Mouse (Mus musculus): ENCODE measurements at regions not wholly inside any gene's neighbourhood (a gene's known extent, or its start where the extent isn't known, plus 50 kb on each side); places are given as distances from the start of the nearest gene placed in this dataset.

DNA sequence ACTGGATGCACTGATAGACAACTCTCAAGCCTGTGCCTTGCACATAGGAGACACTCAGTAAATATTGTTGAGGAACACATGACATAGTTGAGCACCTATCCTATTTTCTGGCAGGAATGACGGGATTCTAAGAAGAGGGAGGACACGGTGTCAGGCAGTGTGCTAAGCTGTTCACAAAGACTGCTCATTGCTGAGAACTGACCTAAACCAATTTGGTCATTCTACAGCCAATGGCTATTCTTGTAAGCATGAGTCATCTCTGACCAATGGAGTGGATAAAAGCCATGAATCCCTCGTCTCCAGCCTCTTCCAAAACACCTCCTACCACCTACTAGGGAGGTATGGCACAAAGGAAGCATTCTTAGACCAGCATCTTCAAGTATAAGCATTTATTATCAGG, 75.7 kb upstream of the Kit start:
- no peak overlapping the region for H3K4me3 ChIP-seq (ENCODE audit: low read length)
- H3K4me1 ChIP-seq (ENCODE audit: control insufficient read depth, insufficient read depth, low read length), result no peaks in the 10 kb centered on the region; the same call in 1 of the 2 replicates
- no peak for ATAC-seq
- no peaks in the 10 kb centered on the region for H3K27me3 ChIP-seq (replicated peaks; ENCODE audit: control insufficient read depth, insufficient read depth, low read length)
- H3K4me2 ChIP-seq (ENCODE audit: low read depth, low read length), result no peak overlapping the region
- H3K9ac ChIP-seq (ENCODE audit: low read depth, low read length), result no peak overlapping the region
- H3K9me3 ChIP-seq (ENCODE audit: control insufficient read depth, low read length), result no peaks in the 10 kb centered on the region
- no peak overlapping the region for H3K27ac ChIP-seq (ENCODE audit: low read length)
- H3K36me3 ChIP-seq (ENCODE audit: control insufficient read depth, insufficient read depth, low read length), result no peaks in the 10 kb centered on the region
- WGBS, result 92% methylated on average over 3 of the region's 3 CpGs

DNA sequence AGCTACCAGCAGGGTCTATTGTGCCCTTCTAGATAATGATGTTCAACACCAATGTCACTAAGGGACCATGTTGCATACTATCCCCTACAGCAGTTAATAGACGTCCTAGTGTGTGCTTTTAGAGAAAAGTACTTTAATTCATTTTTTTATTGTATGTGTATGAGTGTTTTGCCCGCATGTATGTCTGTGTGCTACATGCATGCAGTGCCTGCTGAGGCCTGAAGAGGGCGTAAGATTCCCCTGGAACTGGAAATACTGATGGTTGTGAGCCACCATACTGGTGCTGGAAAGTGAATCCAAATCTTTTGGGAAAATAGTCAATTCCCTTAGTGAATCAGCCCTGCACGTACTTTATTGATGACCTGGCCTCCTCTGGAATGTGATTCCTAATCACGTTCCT, 75.0 kb upstream of the Kit start:
- no peak overlapping the region for H3K27ac ChIP-seq (ENCODE audit: low read length)
- no peaks in the 10 kb centered on the region for H3K36me3 ChIP-seq (ENCODE audit: control insufficient read depth, insufficient read depth, low read length)
- no peak overlapping the region for H3K4me2 ChIP-seq (ENCODE audit: low read depth, low read length)
- no peak for ATAC-seq
- no peaks in the 10 kb centered on the region for H3K27me3 ChIP-seq (replicated peaks; ENCODE audit: control insufficient read depth, insufficient read depth, low read length)
- no peak overlapping the region for H3K9ac ChIP-seq (ENCODE audit: low read depth, low read length)
- H3K4me3 ChIP-seq (ENCODE audit: low read length), result no peak overlapping the region
- 87% methylated on average over 5 of the region's 5 CpGs for WGBS
- no peaks in the 10 kb centered on the region for H3K9me3 ChIP-seq (ENCODE audit: control insufficient read depth, low read length)
- no peaks in the 10 kb centered on the region; the same call in 1 of the 2 replicates for H3K4me1 ChIP-seq (ENCODE audit: control insufficient read depth, insufficient read depth, low read length)

DNA sequence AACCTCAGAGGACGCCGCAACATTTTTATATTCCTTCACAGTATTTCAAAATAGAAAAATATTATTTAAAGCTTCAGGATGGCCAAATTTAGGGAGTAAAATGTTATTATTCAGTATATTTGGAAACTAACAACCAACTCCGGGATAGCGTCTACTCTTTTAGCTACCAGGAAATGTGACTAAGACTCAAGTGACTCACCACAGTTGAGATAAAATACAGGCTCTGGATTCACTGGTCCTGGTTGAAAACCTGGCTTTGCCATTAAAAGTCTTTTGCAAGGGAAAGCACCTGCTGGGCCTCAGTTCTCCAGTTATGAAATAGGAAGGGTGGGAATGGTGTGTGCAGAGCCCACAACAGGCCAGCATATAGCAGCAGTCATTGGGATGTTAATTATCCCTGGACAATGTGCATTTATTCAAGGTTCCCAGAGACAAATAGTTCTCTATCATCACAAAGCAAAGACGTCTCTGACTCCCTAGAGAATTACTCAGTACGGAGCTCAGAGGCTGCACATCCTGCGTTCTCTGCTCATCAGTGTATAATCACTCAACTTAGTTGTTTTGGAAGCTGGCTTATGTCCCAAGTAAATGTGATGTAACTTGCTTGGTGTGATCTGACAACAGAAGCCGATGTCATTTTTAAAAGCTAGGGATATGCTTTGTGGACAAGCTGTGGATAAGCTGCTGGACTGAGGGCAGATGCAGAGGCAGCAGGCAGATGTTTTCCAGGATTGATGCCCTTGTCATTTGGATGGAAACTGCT, 73.9 kb upstream of the Kit start:
- H3K9me3 ChIP-seq (ENCODE audit: control insufficient read depth, low read length), result no peaks in the 10 kb centered on the region
- no peaks in the 10 kb centered on the region for H3K36me3 ChIP-seq (ENCODE audit: control insufficient read depth, insufficient read depth, low read length)
- WGBS, result 67% methylated on average over 8 of the region's 8 CpGs
- no peaks in the 10 kb centered on the region; the same call in 1 of the 2 replicates for H3K4me1 ChIP-seq (ENCODE audit: control insufficient read depth, insufficient read depth, low read length)
- no peak overlapping the region for H3K4me3 ChIP-seq (ENCODE audit: low read length)
- no peak overlapping the region for H3K27ac ChIP-seq (ENCODE audit: low read length)
- H3K27me3 ChIP-seq (replicated peaks; ENCODE audit: control insufficient read depth, insufficient read depth, low read length), result no peaks in the 10 kb centered on the region
- H3K4me2 ChIP-seq (ENCODE audit: low read depth, low read length), result no peak overlapping the region
- no peak for ATAC-seq
- H3K9ac ChIP-seq (ENCODE audit: low read depth, low read length), result no peak overlapping the region

DNA sequence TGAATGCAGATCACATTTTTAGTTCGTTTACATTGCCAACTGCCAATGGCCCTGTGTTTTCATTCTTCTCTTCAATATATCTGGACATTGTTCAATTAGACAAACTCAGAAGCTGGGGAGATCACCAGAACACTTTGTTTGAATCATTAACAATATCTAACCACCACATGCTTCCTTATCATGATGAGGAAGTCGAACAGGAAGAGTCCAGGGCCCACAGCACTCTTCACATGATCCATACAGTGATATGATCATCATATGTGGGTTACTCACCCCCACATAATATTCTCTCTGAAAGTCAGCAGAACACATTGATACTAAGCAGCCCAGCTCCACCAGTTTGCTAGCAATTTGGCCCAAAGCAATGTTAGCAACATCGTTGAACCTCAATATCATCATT, 71.0 kb upstream of the Kit start:
- 81% methylated on average over 3 of the region's 3 CpGs for WGBS
- no peak for ATAC-seq

DNA sequence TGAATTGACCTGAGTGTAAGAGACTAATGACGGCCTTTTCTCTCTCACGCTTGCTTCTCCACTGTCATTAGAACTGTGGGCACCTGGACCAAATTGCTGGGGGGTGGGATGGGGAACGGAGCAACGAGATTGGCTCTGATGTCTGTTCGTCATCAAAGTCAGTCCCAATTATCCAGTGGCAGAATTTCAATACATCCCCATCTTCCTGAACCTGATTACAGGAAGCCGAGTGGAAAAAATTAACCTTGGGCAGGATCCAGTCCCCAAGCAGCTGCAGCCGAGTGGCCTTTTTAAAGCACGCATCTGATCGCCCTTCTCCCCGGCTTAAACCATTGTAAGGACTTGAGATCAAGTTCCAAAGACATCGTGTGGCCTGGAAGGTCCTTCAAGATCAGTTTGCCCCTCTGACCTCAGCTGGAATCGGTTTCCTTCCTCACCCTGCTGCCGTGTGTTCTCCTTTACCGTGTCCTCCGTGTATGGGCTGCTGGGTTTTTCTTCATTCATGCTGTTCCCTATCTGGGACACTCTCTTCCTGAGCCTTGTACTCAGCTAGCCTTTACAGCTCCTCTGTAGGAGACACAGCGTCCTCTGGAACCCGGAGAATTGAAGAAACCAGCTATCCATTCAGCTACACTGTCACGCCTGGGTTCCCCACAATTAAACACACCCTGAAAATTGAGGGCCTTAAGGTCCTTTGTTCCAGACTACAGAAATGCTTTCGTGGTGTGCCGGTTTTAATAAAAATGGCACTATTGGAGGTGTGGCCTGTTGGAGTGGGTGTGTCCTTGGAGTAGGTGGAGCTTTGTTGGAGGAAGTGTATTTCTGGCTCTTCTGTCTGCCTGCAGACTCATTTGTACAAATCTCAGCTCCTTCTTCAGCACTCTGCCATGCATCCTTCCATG, 61.9 kb upstream of the Kit start:
- Histone ChIP-seq H3K4me3 (ENCODE audit: low read length) (no peak overlapping the region), H3K9ac (ENCODE audit: low read depth, low read length) (no peak overlapping the region), H3K4me1 (ENCODE audit: control insufficient read depth, insufficient read depth, low read length) (no peaks in the 10 kb centered on the region), H3K36me3 (ENCODE audit: control insufficient read depth, insufficient read depth, low read length) (no peaks in the 10 kb centered on the region), H3K27ac (ENCODE audit: low read length) (no peak overlapping the region), H3K9me3 (ENCODE audit: control insufficient read depth, low read length) (no peaks in the 10 kb centered on the region), H3K27me3 (replicated peaks; ENCODE audit: control insufficient read depth, insufficient read depth, low read length) (no peaks in the 10 kb centered on the region), H3K4me2 (ENCODE audit: low read depth, low read length) (no peak overlapping the region)
- WGBS, result 87% methylated on average over 20 of the region's 20 CpGs
- no peak for ATAC-seq

More for the DNA sequence above, 71.0 kb upstream of the Kit start:
- no peak overlapping the region for H3K9ac ChIP-seq (ENCODE audit: low read depth, low read length)
- no peaks in the 10 kb centered on the region for H3K36me3 ChIP-seq (ENCODE audit: control insufficient read depth, insufficient read depth, low read length)
- H3K27ac ChIP-seq (ENCODE audit: low read length), result no peak overlapping the region
- H3K27me3 ChIP-seq (replicated peaks; ENCODE audit: control insufficient read depth, insufficient read depth, low read length), result no peaks in the 10 kb centered on the region
- H3K9me3 ChIP-seq (ENCODE audit: control insufficient read depth, low read length), result no peaks in the 10 kb centered on the region
- no peaks in the 10 kb centered on the region; the same call in 1 of the 2 replicates for H3K4me1 ChIP-seq (ENCODE audit: control insufficient read depth, insufficient read depth, low read length)
- no peak overlapping the region for H3K4me2 ChIP-seq (ENCODE audit: low read depth, low read length)
- H3K4me3 ChIP-seq (ENCODE audit: low read length), result no peak overlapping the region

DNA sequence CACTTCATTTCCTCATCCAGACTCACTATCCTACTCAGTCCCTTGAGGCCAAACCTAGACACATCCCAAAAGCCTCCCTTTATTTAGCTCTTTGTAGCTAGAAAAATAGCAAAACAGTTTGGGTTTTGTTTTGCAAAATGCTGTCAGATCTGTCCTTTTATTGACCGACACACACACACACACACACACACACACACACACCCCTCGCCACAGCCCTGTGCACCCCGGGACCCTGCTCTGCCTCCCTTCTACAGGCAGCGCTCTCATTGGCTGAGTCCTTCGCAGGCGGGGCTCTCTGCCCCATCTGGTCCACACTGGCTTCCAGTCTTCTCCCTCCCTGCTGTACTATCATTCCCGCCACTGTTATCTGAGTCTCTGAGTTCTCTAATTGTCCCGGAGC, 56.5 kb upstream of the Kit start:
- Histone ChIP-seq H3K27ac (ENCODE audit: low read length) (no peak overlapping the region), H3K4me2 (ENCODE audit: low read depth, low read length) (no peak overlapping the region), H3K4me1 (ENCODE audit: control insufficient read depth, insufficient read depth, low read length) (no peaks in the 10 kb centered on the region), H3K27me3 (replicated peaks; ENCODE audit: control insufficient read depth, insufficient read depth, low read length) (no peaks in the 10 kb centered on the region), H3K9me3 (ENCODE audit: control insufficient read depth, low read length) (no peaks in the 10 kb centered on the region), H3K36me3 (ENCODE audit: control insufficient read depth, insufficient read depth, low read length) (no peaks in the 10 kb centered on the region), H3K9ac (ENCODE audit: low read depth, low read length) (no peak overlapping the region), H3K4me3 (ENCODE audit: low read length) (no peak overlapping the region)
- 63% methylated on average over 8 of the region's 8 CpGs for WGBS
- no peak for ATAC-seq

DNA sequence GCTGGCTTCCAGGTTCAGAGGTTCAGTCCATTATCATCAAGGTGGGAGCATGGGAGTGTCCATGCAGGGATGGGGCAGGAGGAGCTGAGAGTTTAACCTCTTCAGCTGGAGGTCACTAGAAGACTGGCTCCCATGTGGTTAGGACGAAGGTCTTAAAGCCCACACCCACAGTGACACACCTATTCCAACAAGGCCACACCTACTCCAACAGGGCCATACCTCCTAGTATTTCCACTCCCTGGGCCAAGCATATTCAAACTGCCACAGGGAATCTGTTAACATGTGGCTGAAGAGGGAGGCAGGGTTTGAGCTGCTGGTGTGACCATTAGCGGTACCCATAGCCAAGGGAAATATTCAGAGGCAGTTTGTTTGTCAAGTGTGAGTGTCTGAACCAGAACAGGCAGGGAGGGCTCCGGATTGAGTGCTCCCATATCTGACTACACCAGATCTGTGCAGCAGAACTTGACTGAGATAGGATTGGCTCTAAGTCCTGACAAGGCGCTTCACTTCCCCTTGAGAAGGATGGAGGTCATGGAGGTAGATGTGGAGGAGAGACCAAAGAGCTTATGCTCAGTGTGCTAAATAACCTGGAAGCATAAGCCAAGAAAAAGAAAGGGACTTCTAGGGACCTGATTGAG, 51.6 kb upstream of the Kit start:
- ATAC-seq, result no peak
- Histone ChIP-seq H3K27ac (ENCODE audit: low read length) (no peak overlapping the region), H3K4me3 (ENCODE audit: low read length) (no peak overlapping the region), H3K27me3 (replicated peaks; ENCODE audit: control insufficient read depth, insufficient read depth, low read length) (no peaks in the 10 kb centered on the region), H3K9me3 (ENCODE audit: control insufficient read depth, low read length) (no peaks in the 10 kb centered on the region), H3K36me3 (ENCODE audit: control insufficient read depth, insufficient read depth, low read length) (no peaks in the 10 kb centered on the region), H3K4me2 (ENCODE audit: low read depth, low read length) (no peak overlapping the region), H3K9ac (ENCODE audit: low read depth, low read length) (no peak overlapping the region), H3K4me1 (ENCODE audit: control insufficient read depth, insufficient read depth, low read length) (no peaks in the 10 kb centered on the region)
- WGBS, result 91% methylated on average over 4 of the region's 4 CpGs

Measured in intestine, embryonic 16.5 days (tissue).